Mouse (Mus musculus) layer of hippocampus, postnatal 36 days (tissue): ENCODE data around the gene Ip6k1. TPM values are rescaled to one million over a fixed set of nuclear protein-coding genes. Genes with fewer than 3 reads are reported as not detected.

ENCODE experiments used
- microRNA-seq, 2 experiments: library from miRNA; unstranded; fragments of <30 nt; microRNA quantifications; one replicate each; pipeline ENCODE4 v1.2.0; 2021
- total RNA-seq, 2 experiments: library from RNA; stranded (reverse); gene quantifications; 2 replicates each; pipeline ENCODE4 v1.2.3; 2021

The Ip6k1 gene
- total RNA-seq, 2 experiments from 2014 or later: 223 to 238 TPM

Small RNAs within 50 kb of the gene (microRNA-seq; reads per million reads assigned to microRNA genes)
- 0 reads per million in 2 experiments for gene Mir7088

Other genes starting within 250 kb of the Ip6k1 start
- gene Rbm5, start 231.5 kb upstream of the Ip6k1 start, total RNA-seq: 100 to 1,000 TPM; 143 to 166 TPM
- 10 to 100 TPM; 58.4 to 72.0 TPM for gene Rbm6, start 129.3 kb upstream of the Ip6k1 start, total RNA-seq
- 10 to 100 TPM; 23.0 to 25.5 TPM for gene Mon1a, start 114.3 kb upstream of the Ip6k1 start, total RNA-seq
- 1 to 10 TPM; 1.6 to 1.7 TPM for gene Mst1r, start 95.6 kb upstream of the Ip6k1 start, total RNA-seq
- not detected for gene Actl11, start 74.0 kb upstream of the Ip6k1 start, total RNA-seq
- gene Camkv, start 66.8 kb upstream of the Ip6k1 start, total RNA-seq: 100 to 1,000 TPM; 510 to 566 TPM
- gene Traip, start 52.4 kb upstream of the Ip6k1 start, total RNA-seq: 10 to 100 TPM; 28.2 to 29.2 TPM
- gene Uba7, start 27.0 kb upstream of the Ip6k1 start, total RNA-seq: 1 to 10 TPM; 4.6 to 5.2 TPM
- 1 to 10 TPM; 1.2 to 2.3 TPM for gene Gm20661, start 19.4 kb upstream of the Ip6k1 start, total RNA-seq
- 10 to 100 TPM; 10.3 to 10.6 TPM for gene Inka1, start 16.6 kb upstream of the Ip6k1 start, total RNA-seq
- gene Cdhr4, start 10.0 kb upstream of the Ip6k1 start, total RNA-seq: 1 to 10 TPM; 3.7 to 5.5 TPM
- gene Gm20662, start 6.2 kb upstream of the Ip6k1 start, total RNA-seq: 1 to 10 TPM; 1.6 to 3.8 TPM
- gene Gmppb, start 46.7 kb downstream of the Ip6k1 start, total RNA-seq: 10 to 100 TPM; 16.9 to 17.5 TPM
- gene Amigo3, start 50.7 kb downstream of the Ip6k1 start, total RNA-seq: 1 to 10 TPM; 1.8 to 2.6 TPM
- not detected for gene Mst1, start 77.9 kb downstream of the Ip6k1 start, total RNA-seq
- gene Rnf123, start 80.8 kb downstream of the Ip6k1 start, total RNA-seq: 100 to 1,000 TPM; 104 to 110 TPM
- 10 to 100 TPM; 31.1 to 37.6 TPM for gene Apeh, start 92.1 kb downstream of the Ip6k1 start, total RNA-seq
- 100 to 1,000 TPM; 216 to 234 TPM for gene Bsn, start 187.9 kb downstream of the Ip6k1 start, total RNA-seq